Mouse (Mus musculus): ENCODE measurements around the gene Tlk1.

GRCm38 (mm10) chr2:70784447-70784846, 41.1 kb downstream of the Tlk1 start:
- TF ChIP-seq CTCF (IDR thresholded peaks at IDR 0.05; ENCODE audit: low read depth) (no peak), EP300 (optimal IDR thresholded peaks at IDR 0.05) (no peak)
